Mouse (Mus musculus) embryonic facial prominence, embryonic 13.5 days (tissue): ENCODE results near the gene Bdh2. TPM values are rescaled to one million over a fixed set of nuclear protein-coding genes. Genes with fewer than 3 reads are reported as not detected.

Source experiments
- ATAC-seq: fragments of 200-750 bp; cut with Nextera tagmentation; 2 replicates; pipeline ENCODE4 v1.8.0; 2017; ENCODE audit warnings: low read depth; ENCODE audit not compliant: insufficient number of reproducible peaks, insufficient read depth, low FRiP score, low TSS enrichment
- H3K27ac ChIP-seq: fragments of 300-500 bp; sonication (generic); 2 replicates; pipeline ENCODE4 v1.5.1; 2015; ENCODE audit warnings: moderate library complexity, mild to moderate bottlenecking, inconsistent platforms
- H3K27me3 ChIP-seq: fragments of 300-500 bp; sonication (generic); 2 replicates; pipeline ENCODE4 v1.6.1; 2015; ENCODE audit warnings: mild to moderate bottlenecking, inconsistent platforms
- H3K36me3 ChIP-seq: fragments of 300-500 bp; sonication (generic); 2 replicates; pipeline ENCODE4 v1.6.1; 2015; ENCODE audit warnings: mild to moderate bottlenecking, inconsistent platforms
- H3K4me1 ChIP-seq: fragments of 300-500 bp; sonication (generic); 2 replicates; pipeline ENCODE4 v1.6.1; 2015; ENCODE audit warnings: inconsistent platforms
- H3K4me2 ChIP-seq: fragments of 300-500 bp; sonication (generic); 2 replicates; pipeline ENCODE4 v1.6.1; 2015; ENCODE audit warnings: moderate library complexity, mild to moderate bottlenecking, inconsistent platforms
- H3K4me3 ChIP-seq: fragments of 300-500 bp; sonication (generic); 2 replicates; pipeline ENCODE4 v1.5.1; 2015; ENCODE audit warnings: mild to moderate bottlenecking, inconsistent platforms
- H3K9ac ChIP-seq: fragments of 300-500 bp; sonication (generic); 2 replicates; pipeline ENCODE4 v1.6.1; 2015; ENCODE audit warnings: mild to moderate bottlenecking, inconsistent platforms
- H3K9me3 ChIP-seq: fragments of 300-500 bp; sonication (generic); 2 replicates; pipeline ENCODE4 v1.6.1; 2016; ENCODE audit warnings: inconsistent platforms
- WGBS: fragments of 180-500 bp; shearing (Covaris S2); methylation state at CpG from one replicate; pipeline ENCODE4 v1.1.7; 2015; ENCODE audit warnings: mixed read lengths; 5-methylcytosine and 5-hydroxymethylcytosine counted together
- polyA plus RNA-seq: library from polyadenylated mRNA; unstranded; fragments of >200 nt; fragmentation: Nextera tagmentation; extraction: Ambion mirVana; gene quantifications from 2 replicates; pipeline ENCODE4 v1.2.1, GENCODE M21; 2015

Bdh2 gene
- 25.0 and 27.2 TPM in 2 replicates for polyA plus RNA-seq

GRCm38 (mm10) chr3:135280669-135281415 is at the start of gene Bdh2:
Bdh2 (plus strand) TSS chr3:135281221.
- Histone ChIP-seq H3K4me3 (peak within 1 kb of the TSS; percentile 27), H3K9ac (peak within 1 kb of the TSS; percentile 52; the same call in 1 of the 2 replicates), H3K36me3 (no peaks in the 10 kb centered on the region), H3K27ac (0 out of 2 replicates have a peak within 1 kb of the TSS, but pooled peaks have one; percentile 36), H3K4me1 (peaks cover 10% of the 10 kb centered on the region), H3K4me2 (peak within 1 kb of the TSS; percentile 45), H3K27me3 (no peaks in the 10 kb centered on the region), H3K9me3 (no peaks in the 10 kb centered on the region)
- peak; percentile 50; the same call in 1 of the 2 replicates for ATAC-seq
- WGBS: 23% methylated on average over 14 of the region's 14 CpGs

- Histone ChIP-seq H3K36me3 (peaks cover 65% of the 10 kb centered on the region), H3K9me3 (no peaks in the 10 kb centered on the region), H3K4me1 (no peaks in the 10 kb centered on the region), H3K4me3 (no peak overlapping the region), H3K4me2 (no peak overlapping the region), H3K27me3 (no peaks in the 10 kb centered on the region), H3K27ac (no peak overlapping the region), H3K9ac (no peak overlapping the region)
- 89% methylated on average over 3 of the region's 3 CpGs for WGBS
- ATAC-seq: no peak
Observed at GRCm38 (mm10) chr3:135232058-135232457, 49.0 kb upstream of the Bdh2 start.

- peaks cover 68% of the 10 kb centered on the region for H3K36me3 ChIP-seq
- no peaks in the 10 kb centered on the region for H3K27me3 ChIP-seq
- ATAC-seq: no peak
- no peak overlapping the region for H3K27ac ChIP-seq
- H3K4me2 ChIP-seq: no peak overlapping the region
- 94% methylated on average over 3 of the region's 3 CpGs for WGBS
- H3K9me3 ChIP-seq: no peaks in the 10 kb centered on the region
- no peak overlapping the region for H3K4me3 ChIP-seq
- H3K4me1 ChIP-seq: no peaks in the 10 kb centered on the region
- no peak overlapping the region for H3K9ac ChIP-seq
Observed at GRCm38 (mm10) chr3:135232462-135232861, 48.6 kb upstream of the Bdh2 start.

DNA sequence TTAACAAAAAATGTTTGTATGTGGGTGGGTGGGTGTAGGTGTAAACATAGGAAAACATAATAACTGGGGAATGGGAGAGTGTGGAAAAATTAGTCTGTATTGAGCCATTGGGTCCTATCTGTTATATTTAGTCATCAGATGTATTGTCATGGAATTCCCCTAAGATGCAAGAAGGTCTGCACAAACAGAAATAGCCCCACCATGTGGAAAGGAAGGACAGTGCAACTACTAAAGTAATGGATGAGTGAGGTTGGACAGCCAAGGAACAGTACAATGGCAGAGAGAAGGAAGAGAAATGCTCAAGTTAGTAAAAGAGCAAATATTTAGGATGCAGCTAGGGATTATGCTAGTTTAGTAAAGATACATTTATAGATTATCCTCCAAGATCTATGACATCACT is 35.3 kb upstream of the Bdh2 start:
- Histone ChIP-seq H3K27ac (no peak overlapping the region), H3K27me3 (no peaks in the 10 kb centered on the region), H3K4me3 (no peak overlapping the region), H3K36me3 (peaks cover 79% of the 10 kb centered on the region), H3K4me2 (no peak overlapping the region), H3K9ac (no peak overlapping the region), H3K9me3 (no peaks in the 10 kb centered on the region), H3K4me1 (no peaks in the 10 kb centered on the region)
- ATAC-seq: no peak

DNA sequence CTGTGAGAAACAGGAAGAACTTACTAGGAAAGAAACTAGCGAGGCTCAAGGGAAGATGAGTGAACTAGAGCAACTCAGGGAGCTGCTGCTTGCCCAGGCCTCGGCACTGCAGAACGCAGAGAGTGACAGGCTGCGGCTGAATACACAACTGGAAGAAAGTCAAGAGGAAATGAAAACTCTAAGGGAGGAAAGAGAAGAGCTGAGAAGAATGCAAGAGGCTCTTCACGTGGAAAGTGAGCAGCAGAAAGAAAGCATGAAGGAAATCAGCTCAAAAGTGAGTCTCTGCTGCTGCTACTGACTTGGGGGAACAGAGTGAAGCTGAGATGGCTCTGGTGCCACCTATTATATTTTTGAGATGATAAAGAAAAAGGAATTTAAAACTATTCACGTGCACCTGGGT is 34.2 kb upstream of the Bdh2 start:
- Histone ChIP-seq H3K4me2 (no peak overlapping the region), H3K4me3 (no peak overlapping the region), H3K9me3 (no peaks in the 10 kb centered on the region), H3K36me3 (peaks cover 80% of the 10 kb centered on the region), H3K27ac (no peak overlapping the region), H3K27me3 (no peaks in the 10 kb centered on the region), H3K9ac (no peak overlapping the region), H3K4me1 (no peaks in the 10 kb centered on the region)
- WGBS: 97% methylated on average over 6 of the region's 6 CpGs
- no peak for ATAC-seq

DNA sequence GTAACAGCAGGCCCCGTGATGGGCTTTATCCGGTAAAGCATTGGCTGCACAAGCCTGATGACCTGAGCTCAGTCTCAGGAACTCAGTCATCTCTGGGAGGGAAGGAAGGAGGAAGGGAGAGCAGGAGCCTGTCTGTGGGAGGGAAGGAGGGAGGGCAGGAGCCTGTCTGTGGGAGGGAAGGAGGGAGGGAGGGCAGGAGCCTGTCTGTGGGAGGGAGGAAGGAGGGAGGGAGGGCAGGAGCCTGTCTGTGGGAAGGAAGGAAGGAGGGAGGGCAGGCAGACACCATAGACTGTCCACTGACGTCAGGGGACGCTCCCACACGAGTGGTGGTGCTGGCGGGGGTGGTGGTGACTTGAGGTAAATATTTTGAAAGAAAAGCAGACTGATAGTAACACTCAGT is 31.9 kb upstream of the Bdh2 start:
- WGBS: 79% methylated on average over 6 of the region's 6 CpGs
- H3K27ac ChIP-seq: no peak overlapping the region
- H3K27me3 ChIP-seq: no peaks in the 10 kb centered on the region
- ATAC-seq: no peak
- H3K4me2 ChIP-seq: no peak overlapping the region
- peaks cover 63% of the 10 kb centered on the region for H3K36me3 ChIP-seq
- no peak overlapping the region for H3K9ac ChIP-seq
- no peak overlapping the region for H3K4me3 ChIP-seq
- no peaks in the 10 kb centered on the region for H3K4me1 ChIP-seq
- no peaks in the 10 kb centered on the region for H3K9me3 ChIP-seq

DNA sequence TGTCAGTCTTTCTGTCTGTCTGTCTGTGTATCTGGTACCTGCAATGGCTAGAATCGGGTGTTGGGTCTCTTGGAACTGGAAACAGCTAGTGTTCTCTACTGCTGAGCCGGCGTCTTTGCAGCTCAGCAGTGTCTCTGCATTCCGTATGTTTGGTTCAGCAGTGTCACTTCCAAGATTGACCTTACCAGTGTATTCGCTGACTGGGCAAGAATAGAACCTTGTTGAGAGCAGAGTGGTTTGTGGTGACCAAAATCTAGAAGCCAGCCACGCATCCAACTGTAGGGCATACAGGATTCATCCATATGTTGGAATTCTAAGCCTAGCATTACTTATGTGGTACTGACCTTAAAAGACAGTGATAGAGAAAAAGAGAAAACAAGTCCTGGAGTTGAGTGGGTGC is 29.2 kb upstream of the Bdh2 start:
- 94% methylated on average over 6 of the region's 6 CpGs for WGBS
- H3K9ac ChIP-seq: no peak overlapping the region
- no peak overlapping the region for H3K4me3 ChIP-seq
- peaks cover 65% of the 10 kb centered on the region for H3K36me3 ChIP-seq
- H3K27me3 ChIP-seq: no peaks in the 10 kb centered on the region
- no peak for ATAC-seq
- no peaks in the 10 kb centered on the region for H3K9me3 ChIP-seq
- H3K4me1 ChIP-seq: no peaks in the 10 kb centered on the region
- H3K4me2 ChIP-seq: no peak overlapping the region
- H3K27ac ChIP-seq: no peak overlapping the region

- no peak overlapping the region for H3K27ac ChIP-seq
- no peak overlapping the region for H3K4me3 ChIP-seq
- H3K4me2 ChIP-seq: no peak overlapping the region
- no peaks in the 10 kb centered on the region for H3K9me3 ChIP-seq
- ATAC-seq: no peak
- no peaks in the 10 kb centered on the region for H3K4me1 ChIP-seq
- no peaks in the 10 kb centered on the region for H3K27me3 ChIP-seq
- peaks cover 68% of the 10 kb centered on the region for H3K36me3 ChIP-seq
- no peak overlapping the region for H3K9ac ChIP-seq
Observed at GRCm38 (mm10) chr3:135254784-135255183, 26.2 kb upstream of the Bdh2 start.

GRCm38 (mm10) chr3:135258919-135259318 is 22.1 kb upstream of the Bdh2 start:
- ATAC-seq: no peak
- Histone ChIP-seq H3K27me3 (no peaks in the 10 kb centered on the region), H3K4me3 (no peak overlapping the region), H3K9me3 (no peaks in the 10 kb centered on the region), H3K36me3 (peaks cover 78% of the 10 kb centered on the region), H3K27ac (no peak overlapping the region), H3K4me1 (no peaks in the 10 kb centered on the region), H3K4me2 (no peak overlapping the region), H3K9ac (no peak overlapping the region)
- 85% methylated on average over 10 of the region's 10 CpGs for whole genome bisulfite sequencing

GRCm38 (mm10) chr3:135260233-135260632 is 20.8 kb upstream of the Bdh2 start:
- Histone ChIP-seq H3K9ac (no peak overlapping the region), H3K4me2 (no peak overlapping the region), H3K27ac (no peak overlapping the region), H3K36me3 (peaks cover 88% of the 10 kb centered on the region), H3K4me3 (no peak overlapping the region), H3K4me1 (no peaks in the 10 kb centered on the region), H3K9me3 (no peaks in the 10 kb centered on the region), H3K27me3 (no peaks in the 10 kb centered on the region)
- no peak for ATAC-seq
- 91% methylated on average over 7 of the region's 7 CpGs for WGBS

GRCm38 (mm10) chr3:135268616-135269015 is 12.4 kb upstream of the Bdh2 start:
- Histone ChIP-seq H3K4me1 (no peaks in the 10 kb centered on the region), H3K36me3 (peaks cover 83% of the 10 kb centered on the region), H3K4me3 (no peak overlapping the region), H3K27me3 (no peaks in the 10 kb centered on the region), H3K4me2 (no peak overlapping the region), H3K9ac (no peak overlapping the region), H3K9me3 (no peaks in the 10 kb centered on the region), H3K27ac (no peak overlapping the region)
- no peak for ATAC-seq
- 89% methylated on average over 5 of the region's 5 CpGs for WGBS

DNA sequence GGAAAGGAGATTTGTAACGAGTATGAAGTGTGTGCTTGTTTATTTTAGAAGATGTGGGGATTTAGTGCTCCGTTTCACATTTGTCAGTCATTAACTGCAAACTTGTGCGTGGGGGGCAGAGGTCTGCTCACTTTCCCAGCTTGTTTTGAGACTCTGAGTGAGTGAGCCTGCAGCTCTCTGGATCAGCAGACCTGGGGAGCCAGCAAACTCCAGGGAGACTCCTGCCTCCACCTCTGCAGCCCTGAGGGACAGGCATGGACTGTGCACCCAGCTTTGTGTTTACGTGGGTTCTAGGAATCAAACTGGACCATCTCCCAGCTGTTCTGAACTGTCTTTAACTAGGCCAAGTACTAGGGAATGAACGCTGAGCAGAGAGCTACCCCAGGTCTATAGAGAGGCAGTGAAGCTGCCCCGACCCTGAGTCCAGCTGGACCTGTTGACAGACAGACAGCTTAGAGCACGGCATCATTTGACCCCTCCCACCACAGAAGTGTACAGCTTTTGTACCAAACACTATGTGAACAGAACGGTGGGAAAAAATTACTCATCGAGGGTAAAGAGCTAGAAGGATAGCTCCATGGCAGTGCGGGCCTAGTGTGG is 11.5 kb upstream of the Bdh2 start:
- H3K27me3 ChIP-seq: no peaks in the 10 kb centered on the region
- no peak overlapping the region for H3K4me3 ChIP-seq
- H3K9ac ChIP-seq: no peak overlapping the region
- WGBS: 86% methylated on average over 10 of the region's 10 CpGs
- H3K9me3 ChIP-seq: no peaks in the 10 kb centered on the region
- no peak overlapping the region for H3K27ac ChIP-seq
- no peaks in the 10 kb centered on the region for H3K4me1 ChIP-seq
- H3K36me3 ChIP-seq: peaks cover 75% of the 10 kb centered on the region
- no peak overlapping the region for H3K4me2 ChIP-seq
- ATAC-seq: 0 out of 2 replicates have a peak, but pooled peaks have one; percentile 10
